Mouse (Mus musculus) heart, embryonic 10.5 days (tissue): ENCODE measurements at regions not wholly inside any gene's neighbourhood (a gene's known extent, or its start where the extent isn't known, plus 50 kb on each side); places are given as distances from the start of the nearest gene placed in this dataset. TPM values are rescaled to one million over a fixed set of nuclear protein-coding genes. Genes with fewer than 3 reads are reported as not detected.

Experiments used
- DNase-seq: peaks from one replicate; pipeline ENCODE4 v3.0.0-alpha.2; 2017; ENCODE audit warnings: low spot score
- H3K27ac ChIP-seq: fragments of 300-500 bp; sonication (generic); 2 replicates; pipeline ENCODE4 v1.5.1; 2016; ENCODE audit warnings: mild to moderate bottlenecking
- H3K27me3 ChIP-seq: fragments of 300-500 bp; sonication (generic); 2 replicates; pipeline ENCODE4 v1.6.1; 2016; ENCODE audit warnings: mild to moderate bottlenecking; ENCODE audit not compliant: poor library complexity, insufficient read depth, severe bottlenecking
- H3K36me3 ChIP-seq: fragments of 300-500 bp; sonication (generic); 2 replicates; pipeline ENCODE4 v1.6.1; 2016; ENCODE audit warnings: mild to moderate bottlenecking, moderate library complexity
- H3K4me1 ChIP-seq: fragments of 300-500 bp; sonication (generic); 2 replicates; pipeline ENCODE4 v1.6.1; 2016; ENCODE audit warnings: mild to moderate bottlenecking
- H3K4me3 ChIP-seq: fragments of 300-500 bp; sonication (generic); 2 replicates; pipeline ENCODE4 v1.5.1; 2016; ENCODE audit warnings: mild to moderate bottlenecking, moderate library complexity
- H3K9me3 ChIP-seq: fragments of 300-500 bp; sonication (generic); 2 replicates; pipeline ENCODE4 v1.6.1; 2016; ENCODE audit warnings: mild to moderate bottlenecking, moderate library complexity
- WGBS: fragments of 180-500 bp; shearing (Covaris S2); methylation state at CpG from one replicate; pipeline ENCODE4 v1.1.7; 2016; 5-methylcytosine and 5-hydroxymethylcytosine counted together
- microRNA-seq: library from miRNA; unstranded; fragments of <30 nt; microRNA quantifications from one replicate; pipeline ENCODE4, GENCODE M21; 2017

DNA sequence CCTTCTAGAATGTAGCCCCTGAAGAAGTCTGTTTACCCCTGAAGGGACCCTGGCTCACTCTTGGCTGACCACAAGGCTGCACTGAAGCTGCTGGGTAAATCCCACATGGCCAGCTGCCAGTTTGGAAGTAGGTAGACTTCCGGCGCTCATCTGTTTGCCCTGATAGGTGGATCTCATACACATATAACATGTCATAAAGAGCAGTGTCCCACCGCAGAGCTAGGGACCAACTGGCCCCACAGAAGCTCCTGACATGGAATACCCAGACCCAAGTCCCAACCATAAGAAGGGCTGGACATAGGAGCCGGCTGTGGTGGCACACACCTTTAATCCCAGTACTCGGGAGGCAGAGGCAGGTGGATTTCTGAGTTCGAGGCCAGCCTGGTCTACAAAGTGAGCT lies 115.8 kb upstream of the Tshz3 start:
- no peaks in the 10 kb centered on the region for H3K9me3 ChIP-seq
- H3K36me3 ChIP-seq, result no peaks in the 10 kb centered on the region
- WGBS, result 84% methylated on average over 6 of the region's 6 CpGs
- no peak overlapping the region for H3K4me3 ChIP-seq
- H3K4me1 ChIP-seq, result no peaks in the 10 kb centered on the region
- H3K27me3 ChIP-seq, result no peaks in the 10 kb centered on the region
- DNase-seq, result peak; percentile 53
- no peak overlapping the region for H3K27ac ChIP-seq

DNA sequence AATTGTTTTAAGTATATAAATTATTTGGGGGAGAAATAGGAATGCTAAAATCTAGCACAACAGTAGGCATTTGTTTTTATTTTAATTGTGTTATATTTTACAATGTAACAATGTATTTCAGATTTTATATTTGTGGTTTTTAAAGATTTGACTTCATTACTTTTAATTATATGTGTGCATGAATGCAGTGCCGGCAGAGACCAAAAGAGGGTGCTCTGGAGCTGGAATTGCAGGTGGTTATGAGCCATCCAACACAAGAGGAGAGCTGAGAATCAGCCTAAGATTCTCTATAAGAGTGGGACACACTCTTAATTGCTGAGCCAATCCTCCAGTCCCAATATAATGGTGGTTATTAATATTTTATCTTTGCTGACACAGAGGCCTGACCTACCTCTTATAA lies 112.9 kb upstream of the Tshz3 start:
- Histone ChIP-seq H3K9me3 (no peaks in the 10 kb centered on the region), H3K27ac (no peak overlapping the region), H3K27me3 (no peaks in the 10 kb centered on the region), H3K4me1 (no peaks in the 10 kb centered on the region), H3K36me3 (no peaks in the 10 kb centered on the region), H3K4me3 (no peak overlapping the region)
- WGBS, result 66% methylated on average over 1 of the region's 1 CpGs
- DNase-seq, result no peak

DNA sequence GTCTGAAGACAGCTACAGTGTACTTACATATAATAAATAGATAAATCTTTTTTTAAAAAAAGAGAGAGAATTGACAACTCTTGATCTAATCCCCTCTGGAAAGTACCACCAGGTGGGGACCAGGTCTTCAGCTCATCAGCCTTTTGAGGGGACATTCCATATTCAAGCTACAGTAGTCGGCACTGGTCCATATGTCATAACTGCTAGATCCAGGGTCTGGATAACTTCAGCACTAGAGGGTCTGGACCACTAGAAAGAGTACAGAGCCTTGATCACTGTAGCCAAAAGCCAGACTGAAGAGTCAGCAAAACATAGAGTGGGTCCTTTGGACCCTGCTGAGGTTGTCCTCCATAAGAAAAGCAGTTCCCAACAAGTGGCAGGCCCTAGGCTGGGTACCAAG lies 106.4 kb upstream of the Tshz3 start:
- no peaks in the 10 kb centered on the region for H3K9me3 ChIP-seq
- no peaks in the 10 kb centered on the region for H3K4me1 ChIP-seq
- WGBS, result 85% methylated on average over 1 of the region's 1 CpGs
- H3K36me3 ChIP-seq, result no peaks in the 10 kb centered on the region
- DNase-seq, result peak; percentile 56
- H3K27ac ChIP-seq, result no peak overlapping the region
- H3K27me3 ChIP-seq, result no peaks in the 10 kb centered on the region
- H3K4me3 ChIP-seq, result no peak overlapping the region

DNA sequence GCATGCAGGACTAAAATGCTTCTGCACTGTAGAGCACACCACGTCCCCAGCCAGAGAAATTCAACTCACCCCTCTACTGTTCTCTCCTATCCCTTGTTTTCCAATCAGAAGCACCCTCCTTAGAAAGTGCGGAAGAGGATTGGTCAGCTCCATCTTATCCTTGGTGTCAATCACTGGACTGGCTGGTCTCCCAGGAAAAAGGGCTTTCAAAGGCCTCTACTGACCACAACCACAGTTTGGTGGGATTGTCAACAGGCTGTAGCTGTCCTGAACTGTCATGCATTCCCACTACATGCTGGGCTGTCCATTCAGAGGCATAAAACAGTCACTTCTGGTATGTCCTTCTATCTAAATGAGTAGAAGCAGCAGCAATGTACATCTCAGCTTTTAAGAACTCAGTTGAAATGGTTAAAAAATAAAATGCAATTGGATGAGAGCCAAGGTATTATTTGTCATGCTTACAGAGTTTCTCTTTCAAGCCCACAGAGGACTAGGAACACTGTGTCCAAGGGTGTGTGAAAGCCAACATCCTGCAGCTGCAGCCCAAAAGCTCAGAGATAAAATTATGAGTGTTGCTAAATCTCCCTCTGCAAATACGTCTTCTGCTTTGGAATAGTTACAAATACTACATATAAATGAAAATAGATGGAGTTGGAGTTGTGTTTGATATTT lies 101.2 kb upstream of the Tshz3 start:
- H3K9me3 ChIP-seq, result 0 out of 2 replicates have a peak, but pooled peaks cover 4% of the 10 kb centered on the region
- WGBS, result 89% methylated on average over 3 of the region's 3 CpGs
- H3K27ac ChIP-seq, result no peak overlapping the region
- H3K4me1 ChIP-seq, result no peaks in the 10 kb centered on the region
- H3K36me3 ChIP-seq, result no peaks in the 10 kb centered on the region
- DNase-seq, result peak; percentile 24
- no peak overlapping the region for H3K4me3 ChIP-seq
- H3K27me3 ChIP-seq, result no peaks in the 10 kb centered on the region

DNA sequence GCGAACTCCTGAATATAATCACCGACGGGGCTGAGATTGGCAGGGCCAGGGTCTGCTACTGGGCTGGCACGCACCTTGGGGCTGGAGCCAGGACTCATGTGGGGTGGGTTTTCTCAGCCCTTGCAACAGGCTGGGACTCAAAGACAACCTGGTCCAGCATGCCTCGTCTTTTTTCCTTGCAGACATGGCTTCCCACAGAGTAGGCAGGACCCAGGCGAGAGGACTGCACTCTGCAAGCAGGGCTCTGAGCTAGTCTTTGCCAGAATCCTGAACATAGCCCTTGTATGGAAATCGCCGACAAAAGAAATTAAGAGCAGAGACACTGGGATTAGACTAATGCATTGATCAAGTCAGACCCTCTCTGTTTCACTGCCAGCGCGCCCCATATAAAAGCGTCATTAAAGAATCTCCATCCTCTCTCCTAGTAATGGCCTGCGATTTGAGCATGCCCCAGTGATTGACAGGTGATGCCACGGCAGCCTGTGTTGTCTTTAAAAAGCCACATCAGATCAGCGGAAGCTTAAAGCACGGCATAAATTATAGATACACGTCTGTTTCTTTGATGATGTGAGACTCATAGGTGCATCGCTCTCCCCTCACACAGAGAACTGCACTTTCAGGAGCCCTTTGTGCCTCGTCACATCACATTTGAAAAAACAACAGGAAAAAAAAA lies 92.8 kb upstream of the Tshz3 start:
- DNase-seq, result no peak
- no peak overlapping the region for H3K27ac ChIP-seq
- no peaks in the 10 kb centered on the region for H3K27me3 ChIP-seq
- no peaks in the 10 kb centered on the region for H3K9me3 ChIP-seq
- 79% methylated on average over 18 of the region's 18 CpGs for WGBS
- H3K4me3 ChIP-seq, result no peak overlapping the region
- no peaks in the 10 kb centered on the region for H3K36me3 ChIP-seq
- H3K4me1 ChIP-seq, result 0 out of 2 replicates have a peak, but pooled peaks cover 3% of the 10 kb centered on the region

DNA sequence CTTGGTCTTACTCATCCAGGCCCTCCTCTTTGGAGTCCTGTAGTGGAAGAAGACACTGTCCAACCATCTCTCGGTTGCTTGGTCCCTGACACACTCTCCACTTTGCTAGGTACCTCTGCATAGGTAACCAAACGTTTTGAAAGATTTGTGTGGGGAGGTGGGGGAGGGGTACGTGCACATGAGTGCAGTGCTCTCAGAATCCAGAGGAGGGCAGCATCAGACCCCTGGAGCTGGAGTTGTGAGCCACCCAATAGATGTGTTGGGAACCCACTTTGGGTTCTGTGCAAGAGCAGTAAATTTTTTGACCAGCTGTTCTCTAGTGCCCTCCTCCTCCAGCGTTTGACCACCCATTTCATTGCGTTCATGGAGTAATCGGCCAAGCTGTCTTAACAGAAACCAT lies 77.7 kb upstream of the Tshz3 start:
- no peak for DNase-seq
- 58% methylated on average over 6 of the region's 6 CpGs for WGBS
- no peaks in the 10 kb centered on the region for H3K27me3 ChIP-seq
- no peaks in the 10 kb centered on the region for H3K9me3 ChIP-seq
- no peak overlapping the region for H3K4me3 ChIP-seq
- H3K36me3 ChIP-seq, result no peaks in the 10 kb centered on the region
- H3K4me1 ChIP-seq, result no peaks in the 10 kb centered on the region; the same call in 1 of the 2 replicates
- H3K27ac ChIP-seq, result no peak overlapping the region

DNA sequence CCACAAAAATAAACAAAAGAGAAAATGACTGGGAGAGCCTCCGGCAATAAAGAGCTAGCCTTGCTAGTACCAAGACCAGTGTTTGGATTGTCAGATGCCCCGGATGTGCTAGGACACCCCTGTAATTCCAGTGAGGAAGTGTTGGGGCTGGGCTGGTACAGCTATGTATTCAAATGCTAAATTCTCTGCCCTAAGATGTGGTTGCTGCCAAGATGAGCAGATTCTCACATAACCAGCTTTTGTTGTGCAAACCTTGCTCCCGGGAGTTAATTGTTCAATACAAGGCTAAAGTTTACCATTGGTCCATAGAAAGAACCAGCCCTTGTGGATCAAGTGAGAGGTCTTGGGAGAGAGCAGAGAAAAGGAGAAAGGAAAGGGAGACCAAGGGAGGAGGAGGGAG lies 53.7 kb upstream of the Tshz3 start:
- WGBS, result 75% methylated on average over 3 of the region's 3 CpGs
- H3K27me3 ChIP-seq, result no peaks in the 10 kb centered on the region
- H3K9me3 ChIP-seq, result no peaks in the 10 kb centered on the region

More for the DNA sequence above, 53.7 kb upstream of the Tshz3 start:
- Histone ChIP-seq H3K36me3 (no peaks in the 10 kb centered on the region), H3K27ac (no peak overlapping the region), H3K4me1 (no peaks in the 10 kb centered on the region), H3K4me3 (no peak overlapping the region)
- DNase-seq, result no peak

Small RNAs in the stretch of these regions (microRNA-seq; reads per million reads assigned to microRNA genes)
- gene Gm25247, result not detected
